In the genomic region with DNA sequence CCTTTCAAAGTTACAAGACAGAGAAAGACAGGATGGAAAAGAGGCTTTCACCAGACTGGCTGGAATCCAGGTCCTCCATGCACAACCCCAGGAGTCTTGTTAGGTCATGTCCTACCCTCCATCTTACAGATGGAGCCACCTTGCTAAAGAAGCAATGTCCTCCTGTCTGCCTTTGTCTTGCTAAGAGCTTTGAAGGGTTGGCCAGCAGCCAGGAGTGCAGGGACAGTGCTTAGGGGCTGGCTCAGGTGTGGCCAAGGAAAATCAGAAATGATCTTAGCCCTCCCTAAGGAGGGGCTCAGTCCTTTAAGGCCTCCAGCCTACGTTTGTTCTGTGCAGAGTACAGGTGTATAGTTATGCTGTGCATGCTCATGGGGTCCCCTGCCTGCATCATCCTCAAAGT, we compare ENCODE assay signal across 12 mouse cellular contexts.
"Had no signal": no experiment of that assay in that cellular context is flagged by ENCODE, and none has a peak within 500 bp of the region (broad histone marks: within the 10 kb centered on the region; RNA-seq: fewer than 3 reads in every experiment).

No protein-coding gene starts in this region.

- DNase-seq: gastrocnemius, postnatal 10 days; gastrocnemius, postnatal 25 days; heart, adult 18-20 months; heart, postnatal 10 days; heart, postnatal 36 days; kidney, adult 11 months; kidney, adult 2 months; kidney, adult 9 months; kidney, postnatal 14 days; layer of hippocampus, adult 9-11 months; layer of hippocampus, postnatal 36 days; lung, adult 18-20 months had no signal
